10 mouse cellular contexts compared by ENCODE assay signal in genomic region chr4:57904638-57905037, GRCm38 (mm10). TPM values are rescaled to one million over a fixed set of nuclear protein-coding genes. Genes with fewer than 3 reads are reported as not detected.
A peak's percentile ranks its signal among the peaks of the same experiment; 100 is the strongest.
DNase-seq lines count a peak whose midpoint lies in the region; ATAC-seq lines count a peak whose summit lies in the region.
"Had no signal": no experiment of that assay in that cellular context is flagged by ENCODE, and none has a peak within 500 bp of the region (broad histone marks: within the 10 kb centered on the region; RNA-seq: fewer than 3 reads in every experiment).

No protein-coding gene starts in this region.

- H3K4me2 ChIP-seq in hindbrain, embryonic 14.5 days (replicated peaks) = no peak overlapping the region
- peak overlapping the region; percentile 26; the same call in 1 of the 2 replicates for H3K4me2 ChIP-seq in stomach, embryonic 16.5 days (ENCODE audit: low read depth, low read length)
- H3K4me2 ChIP-seq: neural tube, embryonic 12.5 days had no signal

- no peaks in the 10 kb centered on the region for H3K9me3 ChIP-seq in hindbrain, embryonic 14.5 days (ENCODE audit: control insufficient read depth, low read length)
- no peaks in the 10 kb centered on the region for H3K9me3 ChIP-seq in stomach, embryonic 16.5 days (replicated peaks; ENCODE audit: control insufficient read depth, low read length)
- H3K9me3 ChIP-seq: neural tube, embryonic 12.5 days had no signal

- no peaks in the 10 kb centered on the region for H3K4me1 ChIP-seq in hindbrain, embryonic 14.5 days (replicated peaks; ENCODE audit: control insufficient read depth, insufficient read depth, low read length)
- H3K4me1 ChIP-seq in stomach, embryonic 16.5 days (ENCODE audit: control insufficient read depth, insufficient read depth, low read length) = no peaks in the 10 kb centered on the region
- H3K4me1 ChIP-seq: neural tube, embryonic 12.5 days had no signal

- WGBS in hindbrain, embryonic 14.5 days = 22% methylated on average over 9 of the region's 9 CpGs
- 27% methylated on average over 9 of the region's 9 CpGs for WGBS in stomach, embryonic 16.5 days

- DNase-seq in thymus, postnatal 14 days = peak; percentile 24
- no peak for DNase-seq in thymus, postnatal 4 days
- no peak for DNase-seq in hindbrain, embryonic 14.5 days (ENCODE audit: low spot score)
- DNase-seq in kidney, postnatal 36 days = peak; percentile 75
- no peak for DNase-seq in frontal cortex, postnatal 25 days (ENCODE audit: low spot score in 2 of 2)
- no peak for DNase-seq in left cerebral cortex, adult 11 months (ENCODE audit: low spot score)
- no peak for DNase-seq in cerebellum, postnatal 14 days

- H3K36me3 ChIP-seq in hindbrain, embryonic 14.5 days (replicated peaks; ENCODE audit: control insufficient read depth, insufficient read depth) = no peaks in the 10 kb centered on the region
- no peaks in the 10 kb centered on the region for H3K36me3 ChIP-seq in stomach, embryonic 16.5 days (ENCODE audit: control insufficient read depth, insufficient read depth, low read length)
- H3K36me3 ChIP-seq: neural tube, embryonic 12.5 days had no signal

- no peak overlapping the region for H3K27ac ChIP-seq in hindbrain, embryonic 14.5 days
- no peak overlapping the region for H3K27ac ChIP-seq in stomach, embryonic 16.5 days (ENCODE audit: low read length)
- H3K27ac ChIP-seq: neural tube, embryonic 12.5 days had no signal

- H3K9ac ChIP-seq in hindbrain, embryonic 14.5 days = no peak overlapping the region
- no peak overlapping the region for H3K9ac ChIP-seq in stomach, embryonic 16.5 days (ENCODE audit: low read length)
- H3K9ac ChIP-seq: neural tube, embryonic 12.5 days had no signal

- ATAC-seq in hindbrain, embryonic 14.5 days (ENCODE audit: low FRiP score) = peak; percentile 41; the same call in 1 of the 2 replicates
- peak; percentile 61 for ATAC-seq in stomach, embryonic 16.5 days (ENCODE audit: insufficient read depth, low FRiP score)

- H3K4me3 ChIP-seq in hindbrain, embryonic 14.5 days (replicated peaks; ENCODE audit: low read length) = no peak overlapping the region
- H3K4me3 ChIP-seq in stomach, embryonic 16.5 days (replicated peaks; ENCODE audit: low read length) = no peak overlapping the region
- H3K4me3 ChIP-seq: neural tube, embryonic 12.5 days had no signal

- no peaks in the 10 kb centered on the region for H3K27me3 ChIP-seq in hindbrain, embryonic 14.5 days (ENCODE audit: control insufficient read depth, insufficient read depth, low read length)
- H3K27me3 ChIP-seq in stomach, embryonic 16.5 days (ENCODE audit: control insufficient read depth, insufficient read depth, low read length) = no peaks in the 10 kb centered on the region
- H3K27me3 ChIP-seq: neural tube, embryonic 12.5 days; Patski had no signal

RNA-seq across cellular contexts. Expression of gene D630039A03Rik, which starts 11.5 kb away (rescaled TPM):
- 0.07 and 0.21 TPM in 2 replicates for polyA plus RNA-seq in hindbrain, embryonic 14.5 days (2014; fragmentation: Nextera tagmentation; extraction: Ambion mirVana)
- 11.9 and 13.8 TPM in 2 replicates for polyA plus RNA-seq in stomach, embryonic 16.5 days (2015; fragmentation: Nextera tagmentation; extraction: Ambion mirVana)

RNA-seq across cellular contexts. Expression of gene Txn1, which starts 51.6 kb away (rescaled TPM):
- polyA plus RNA-seq in hindbrain, embryonic 14.5 days (2014; fragmentation: Nextera tagmentation; extraction: Ambion mirVana) = 300 and 316 TPM in 2 replicates
- polyA plus RNA-seq in stomach, embryonic 16.5 days (2015; fragmentation: Nextera tagmentation; extraction: Ambion mirVana) = 451 and 475 TPM in 2 replicates

Comparison
In these comparisons a context has a peak if more than half of its experiments do, and no peak if none do; other contexts are left out.
1. DNase-seq: peak in thymus, postnatal 14 days (single experiment) and kidney, postnatal 36 days (2 of 2); none in thymus, postnatal 4 days (single experiment), hindbrain, embryonic 14.5 days (single experiment), frontal cortex, postnatal 25 days (0 of 2), left cerebral cortex, adult 11 months (single experiment) and cerebellum, postnatal 14 days (0 of 2).
2. RNA of gene D630039A03Rik, which starts 11.5 kb away (polyA plus RNA-seq): 11.9 to 13.8 TPM in stomach, embryonic 16.5 days; 0.07 to 0.21 TPM in hindbrain, embryonic 14.5 days; every median in the first group is over 10 times any median in the second.